Mouse (Mus musculus) forebrain, embryonic 13.5 days (tissue): Measurements from ENCODE around the gene Ahsg. TPM values are rescaled to one million over a fixed set of nuclear protein-coding genes. Genes with fewer than 3 reads are reported as not detected.

ENCODE experiments used
- ATAC-seq: fragments of 200-750 bp; cut with Nextera tagmentation; 2 replicates; pipeline ENCODE4 v1.8.0; 2017
- H3K27ac ChIP-seq: fragments of 300-500 bp; sonication (generic); 2 replicates; pipeline ENCODE4 v1.5.1; 2015; ENCODE audit warnings: inconsistent platforms, mild to moderate bottlenecking, moderate library complexity
- H3K27me3 ChIP-seq: fragments of 300-500 bp; sonication (generic); 2 replicates; pipeline ENCODE4 v1.6.1; 2015; ENCODE audit warnings: mild to moderate bottlenecking, inconsistent platforms
- H3K36me3 ChIP-seq: fragments of 300-500 bp; sonication (generic); 2 replicates; pipeline ENCODE4 v1.6.1; 2015; ENCODE audit warnings: mild to moderate bottlenecking, inconsistent platforms; ENCODE audit not compliant: poor library complexity, severe bottlenecking
- H3K4me1 ChIP-seq: fragments of 300-500 bp; sonication (generic); 2 replicates; pipeline ENCODE4 v1.6.1; 2015; ENCODE audit warnings: inconsistent platforms
- H3K4me2 ChIP-seq: fragments of 300-500 bp; sonication (generic); 2 replicates; pipeline ENCODE4 v1.6.1; 2015; ENCODE audit warnings: inconsistent platforms, mild to moderate bottlenecking, moderate library complexity
- H3K4me3 ChIP-seq: fragments of 300-500 bp; sonication (generic); 2 replicates; pipeline ENCODE4 v1.5.1; 2015; ENCODE audit warnings: mild to moderate bottlenecking, inconsistent platforms
- H3K9ac ChIP-seq: fragments of 300-500 bp; sonication (generic); 2 replicates; pipeline ENCODE4 v1.6.1; 2015; ENCODE audit warnings: mild to moderate bottlenecking, inconsistent platforms
- H3K9me3 ChIP-seq: fragments of 300-500 bp; sonication (generic); replicated peaks from 2 replicates; pipeline ENCODE4 v1.6.1; 2016; ENCODE audit warnings: inconsistent platforms
- WGBS: fragments of 180-500 bp; shearing (Covaris S2); methylation state at CpG from one replicate; pipeline ENCODE4 v1.1.7; 2015; 5-methylcytosine and 5-hydroxymethylcytosine counted together
- polyA plus RNA-seq: library from polyadenylated mRNA; unstranded; fragments of >200 nt; fragmentation: Nextera tagmentation; extraction: Ambion mirVana; gene quantifications from 2 replicates; pipeline ENCODE4 v1.2.1, GENCODE M21; 2015

Ahsg gene
- polyA plus RNA-seq, 1 experiment from 2014 or later, result not detected

DNA sequence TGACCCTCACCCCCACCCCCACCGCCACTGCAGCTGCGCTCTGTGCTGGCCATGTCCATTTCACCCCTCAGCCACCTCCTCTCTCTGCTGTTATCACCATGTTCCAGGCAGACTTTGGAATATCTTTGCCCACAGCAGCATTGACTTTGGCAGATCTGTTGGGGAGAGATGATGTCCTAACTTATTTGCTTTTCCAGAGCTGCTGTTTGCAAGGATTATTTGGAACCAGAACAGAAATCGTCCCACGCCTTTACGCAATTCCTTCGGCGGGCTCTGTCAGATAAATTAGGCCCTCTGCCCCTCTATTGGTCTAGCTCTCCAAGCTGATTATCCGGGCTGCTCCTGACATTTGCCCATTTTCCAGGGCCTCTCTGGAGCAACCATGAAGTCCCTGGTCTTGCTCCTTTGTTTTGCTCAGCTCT lies 667 bp downstream of the Ahsg start:
- no peaks in the 10 kb centered on the region for H3K27me3 ChIP-seq
- no peak for ATAC-seq
- H3K36me3 ChIP-seq, result no peaks in the 10 kb centered on the region
- H3K4me3 ChIP-seq, result no peak overlapping the region
- H3K9me3 ChIP-seq, result no peaks in the 10 kb centered on the region
- H3K9ac ChIP-seq, result no peak overlapping the region
- H3K27ac ChIP-seq, result no peak overlapping the region
- no peaks in the 10 kb centered on the region; the same call in 1 of the 2 replicates for H3K4me1 ChIP-seq
- no peak overlapping the region for H3K4me2 ChIP-seq
- WGBS, result 92% methylated on average over 8 of the region's 8 CpGs

DNA sequence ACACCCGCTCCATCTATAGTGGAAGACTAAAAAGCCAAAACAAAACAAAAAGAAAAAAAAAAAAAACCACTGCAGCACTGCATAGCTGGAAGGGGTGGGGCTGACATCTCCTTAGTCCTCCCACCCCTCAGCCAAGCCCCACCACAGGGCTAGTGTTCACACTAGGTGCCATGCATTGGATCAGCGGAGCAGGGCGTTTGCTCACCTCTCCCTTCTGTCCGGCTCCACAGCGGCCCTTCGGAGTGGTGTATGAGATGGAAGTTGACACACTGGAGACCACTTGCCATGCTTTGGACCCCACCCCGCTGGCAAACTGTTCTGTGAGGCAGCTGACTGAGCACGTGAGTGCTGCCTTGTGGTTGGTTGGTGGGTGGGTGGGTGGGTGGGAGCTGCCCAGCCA lies 3.0 kb downstream of the Ahsg start:
- no peaks in the 10 kb centered on the region; the same call in 1 of the 2 replicates for H3K4me1 ChIP-seq
- no peak for ATAC-seq
- H3K36me3 ChIP-seq, result no peaks in the 10 kb centered on the region
- H3K4me3 ChIP-seq, result no peak overlapping the region
- H3K27me3 ChIP-seq, result no peaks in the 10 kb centered on the region
- no peak overlapping the region for H3K27ac ChIP-seq
- no peak overlapping the region for H3K4me2 ChIP-seq
- no peaks in the 10 kb centered on the region for H3K9me3 ChIP-seq
- WGBS, result 77% methylated on average over 8 of the region's 8 CpGs
- no peak overlapping the region for H3K9ac ChIP-seq

DNA sequence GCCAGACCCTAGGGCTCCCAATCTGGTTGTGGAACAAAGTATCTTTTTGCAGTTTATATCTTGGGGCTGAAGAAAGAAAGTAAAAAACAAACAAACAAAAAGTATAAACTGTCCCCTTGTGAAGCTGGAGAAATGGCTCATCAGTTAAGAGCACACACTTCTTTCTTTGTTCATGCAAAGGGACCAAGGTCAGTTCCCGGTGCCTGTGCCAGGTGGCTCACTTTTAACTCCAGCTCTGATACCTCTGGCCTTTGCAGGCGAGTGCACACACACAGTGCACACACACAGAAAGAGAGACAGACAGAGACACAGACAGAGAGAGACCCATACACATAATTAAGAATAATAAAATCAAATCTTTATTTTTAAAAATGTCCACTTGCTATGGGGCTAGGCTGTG lies 5.5 kb downstream of the Ahsg start:
- H3K27me3 ChIP-seq, result no peaks in the 10 kb centered on the region
- WGBS, result 83% methylated on average over 2 of the region's 2 CpGs
- no peaks in the 10 kb centered on the region; the same call in 1 of the 2 replicates for H3K4me1 ChIP-seq
- no peak for ATAC-seq
- H3K4me3 ChIP-seq, result no peak overlapping the region
- no peaks in the 10 kb centered on the region for H3K9me3 ChIP-seq
- no peaks in the 10 kb centered on the region for H3K36me3 ChIP-seq
- H3K27ac ChIP-seq, result no peak overlapping the region
- H3K9ac ChIP-seq, result no peak overlapping the region
- no peak overlapping the region for H3K4me2 ChIP-seq

DNA sequence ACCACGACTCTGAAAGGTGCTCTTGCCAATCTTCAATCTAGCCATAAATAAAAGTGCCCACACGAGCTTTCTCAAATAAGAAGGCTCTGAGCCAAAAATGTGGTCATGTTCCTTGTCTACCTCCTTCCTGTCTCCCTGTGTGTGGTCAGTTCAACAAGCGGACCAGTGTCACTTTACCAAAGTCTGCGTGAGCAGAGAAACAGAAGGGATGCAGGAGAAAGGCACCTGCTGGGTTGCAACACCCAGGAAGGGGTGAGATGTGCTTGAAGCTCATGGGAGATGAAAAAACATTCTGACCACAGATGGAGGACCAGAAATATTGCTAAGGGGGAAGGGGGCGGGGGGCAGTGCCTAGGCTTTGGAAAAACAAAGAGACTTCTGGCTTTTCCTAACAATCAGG lies 8.3 kb downstream of the Ahsg start:
- Histone ChIP-seq H3K36me3 (no peaks in the 10 kb centered on the region), H3K27me3 (no peaks in the 10 kb centered on the region), H3K4me1 (no peaks in the 10 kb centered on the region), H3K4me2 (no peak overlapping the region), H3K4me3 (no peak overlapping the region), H3K9me3 (no peaks in the 10 kb centered on the region), H3K27ac (no peak overlapping the region), H3K9ac (no peak overlapping the region)
- WGBS, result 52% methylated on average over 5 of the region's 5 CpGs
- no peak for ATAC-seq

DNA sequence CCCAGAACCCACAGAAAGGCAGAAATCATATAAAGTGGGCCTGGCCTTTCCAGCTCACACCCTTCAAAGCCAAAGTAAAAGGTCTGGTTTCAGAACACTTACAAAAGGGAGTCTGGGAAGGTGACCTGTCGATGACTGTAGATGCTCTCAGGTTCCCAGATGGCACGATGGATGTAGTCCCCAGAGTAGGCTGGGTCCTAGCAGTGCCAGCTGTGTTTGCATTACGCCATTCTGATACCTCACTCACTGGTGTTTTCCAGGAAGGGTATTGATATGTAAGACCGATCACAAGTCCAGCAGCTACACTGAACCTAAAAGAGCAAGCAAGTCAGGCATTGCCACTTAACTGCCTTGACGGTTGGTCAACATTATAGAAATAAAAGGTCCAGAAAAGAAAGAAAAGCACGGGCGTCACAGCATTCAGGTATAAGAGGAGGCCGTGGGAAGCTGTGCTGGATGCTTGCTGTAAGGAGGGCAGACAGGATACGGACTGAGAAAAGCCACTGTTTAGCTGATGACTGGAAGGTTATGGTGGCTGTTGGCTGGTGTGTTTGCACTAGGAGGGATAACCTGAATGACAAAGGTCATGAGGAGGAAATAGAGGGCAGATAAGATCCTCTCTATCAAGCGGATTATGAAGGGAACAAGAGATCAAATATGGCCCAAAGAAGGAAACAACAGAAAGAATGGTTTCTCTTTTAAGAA lies 8.9 kb downstream of the Ahsg start:
- H3K36me3 ChIP-seq, result no peaks in the 10 kb centered on the region
- no peak overlapping the region for H3K4me2 ChIP-seq
- WGBS, result 84% methylated on average over 10 of the region's 10 CpGs
- H3K4me3 ChIP-seq, result no peak overlapping the region
- no peaks in the 10 kb centered on the region for H3K27me3 ChIP-seq
- no peak overlapping the region for H3K9ac ChIP-seq
- ATAC-seq, result no peak
- no peak overlapping the region for H3K27ac ChIP-seq
- H3K4me1 ChIP-seq, result no peaks in the 10 kb centered on the region
- H3K9me3 ChIP-seq, result no peaks in the 10 kb centered on the region

DNA sequence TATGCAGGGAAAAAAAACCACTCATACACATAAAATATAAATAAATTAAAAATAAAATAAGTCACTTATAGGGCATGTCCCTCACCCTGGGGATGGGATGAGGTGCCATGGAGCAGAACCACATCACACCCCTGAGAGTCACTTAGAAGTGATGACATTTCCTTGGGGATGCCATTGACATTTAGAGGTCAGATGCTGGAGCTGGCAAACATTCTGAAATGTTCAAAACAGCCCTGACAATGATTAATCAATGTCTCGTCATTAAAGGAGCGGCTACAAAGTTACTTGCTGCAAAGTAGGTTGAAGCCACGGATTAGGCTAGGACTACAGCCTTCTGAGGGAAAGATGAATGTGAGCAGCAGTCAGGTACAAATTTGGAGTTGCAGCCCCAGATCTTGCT lies 10.2 kb downstream of the Ahsg start:
- no peaks in the 10 kb centered on the region for H3K4me1 ChIP-seq
- H3K27me3 ChIP-seq, result no peaks in the 10 kb centered on the region
- 94% methylated on average over 3 of the region's 3 CpGs for WGBS
- no peak overlapping the region for H3K27ac ChIP-seq
- H3K36me3 ChIP-seq, result no peaks in the 10 kb centered on the region
- no peak overlapping the region for H3K4me2 ChIP-seq
- no peaks in the 10 kb centered on the region for H3K9me3 ChIP-seq
- H3K4me3 ChIP-seq, result no peak overlapping the region
- H3K9ac ChIP-seq, result no peak overlapping the region
- ATAC-seq, result no peak

DNA sequence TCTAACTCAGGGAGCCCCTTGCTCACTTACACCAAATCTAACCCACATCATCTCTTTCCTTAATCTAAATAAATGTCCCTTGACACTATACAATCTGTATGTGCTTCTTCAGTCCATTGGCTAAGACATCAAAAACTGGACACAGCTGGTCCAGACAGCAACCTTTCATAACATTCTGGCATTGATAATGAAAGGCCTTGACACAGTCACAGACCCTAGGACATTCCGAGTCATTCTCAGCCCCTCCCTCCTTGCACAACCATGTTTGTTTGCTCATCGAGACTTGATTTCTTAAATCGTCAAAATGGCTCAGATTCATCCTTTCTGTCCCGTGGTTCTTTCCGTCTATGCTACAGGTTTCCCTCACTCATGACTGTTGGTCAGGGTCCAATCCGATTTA lies 18.2 kb downstream of the Ahsg start:
- 88% methylated on average over 6 of the region's 6 CpGs for WGBS
- no peaks in the 10 kb centered on the region for H3K27me3 ChIP-seq
- H3K4me3 ChIP-seq, result no peak overlapping the region
- H3K27ac ChIP-seq, result no peak overlapping the region
- H3K9me3 ChIP-seq, result no peaks in the 10 kb centered on the region
- no peak overlapping the region for H3K4me2 ChIP-seq
- no peaks in the 10 kb centered on the region for H3K36me3 ChIP-seq
- no peaks in the 10 kb centered on the region for H3K4me1 ChIP-seq
- no peak for ATAC-seq
- H3K9ac ChIP-seq, result no peak overlapping the region

DNA sequence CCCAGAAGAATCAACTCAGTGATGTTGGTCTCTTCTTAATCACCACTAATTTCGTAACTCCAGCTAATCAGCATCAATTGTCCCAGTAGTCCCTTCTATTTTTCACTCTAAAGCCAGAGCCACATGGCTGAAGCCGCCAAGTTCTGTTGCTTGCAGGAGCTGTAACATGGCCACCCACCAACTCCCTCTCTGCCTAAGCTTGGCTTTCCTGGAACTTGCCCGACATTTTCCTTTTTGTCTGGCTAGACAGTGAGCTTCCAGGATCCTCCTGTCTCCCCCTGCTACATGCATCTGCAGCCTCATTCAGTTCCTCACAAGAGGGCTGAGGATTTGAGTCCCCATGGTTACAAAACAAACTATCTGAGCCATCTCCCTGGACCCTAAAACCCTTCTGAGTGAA lies 20.9 kb downstream of the Ahsg start:
- Histone ChIP-seq H3K36me3 (no peaks in the 10 kb centered on the region), H3K9ac (no peak overlapping the region), H3K4me1 (no peaks in the 10 kb centered on the region), H3K27ac (no peak overlapping the region), H3K9me3 (no peaks in the 10 kb centered on the region), H3K27me3 (no peaks in the 10 kb centered on the region), H3K4me3 (no peak overlapping the region), H3K4me2 (no peak overlapping the region)
- ATAC-seq, result no peak
- WGBS, result 81% methylated on average over 3 of the region's 3 CpGs

DNA sequence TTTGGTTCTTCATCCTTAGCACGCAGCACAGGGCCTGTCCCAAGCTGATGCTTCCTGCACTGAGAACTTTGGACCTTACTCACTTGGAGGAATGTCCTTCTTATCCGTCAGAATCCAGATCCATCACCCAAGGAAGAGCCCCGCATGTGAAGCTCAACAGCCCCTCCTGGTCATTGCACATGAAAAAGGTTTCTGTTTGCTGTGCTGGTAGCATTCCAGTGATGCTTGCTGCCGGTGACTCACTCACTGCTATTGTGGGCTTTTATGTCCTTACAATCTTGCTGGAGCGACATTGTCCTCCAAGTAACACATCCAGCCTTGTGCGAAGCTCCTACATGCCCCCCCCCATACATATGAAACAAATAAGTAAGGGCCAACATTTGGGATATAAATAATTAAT lies 21.8 kb downstream of the Ahsg start:
- H3K36me3 ChIP-seq, result no peaks in the 10 kb centered on the region
- no peak overlapping the region for H3K9ac ChIP-seq
- no peaks in the 10 kb centered on the region for H3K4me1 ChIP-seq
- 83% methylated on average over 6 of the region's 6 CpGs for WGBS
- no peak for ATAC-seq
- H3K27ac ChIP-seq, result no peak overlapping the region
- H3K4me2 ChIP-seq, result no peak overlapping the region
- no peak overlapping the region for H3K4me3 ChIP-seq
- H3K9me3 ChIP-seq, result no peaks in the 10 kb centered on the region
- H3K27me3 ChIP-seq, result no peaks in the 10 kb centered on the region

DNA sequence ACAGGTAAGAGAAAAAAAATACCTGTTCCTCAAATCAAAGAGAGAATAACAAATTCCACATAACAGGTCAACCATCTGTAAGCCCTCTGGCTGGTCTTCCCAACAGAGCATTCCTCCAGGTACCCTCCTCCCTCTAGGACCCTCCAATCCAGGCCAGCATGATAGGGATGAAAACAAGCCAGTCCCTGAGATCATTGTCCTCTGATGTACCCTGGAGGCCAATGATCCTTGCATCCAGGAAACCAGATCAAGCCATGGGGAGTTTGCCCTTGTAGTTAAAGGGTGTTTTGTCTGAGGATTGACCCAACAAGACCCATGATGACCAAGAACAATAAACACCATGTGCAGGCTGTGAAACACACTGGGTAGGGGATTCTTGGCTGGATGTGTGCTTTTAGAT lies 23.2 kb downstream of the Ahsg start:
- Histone ChIP-seq H3K36me3 (no peaks in the 10 kb centered on the region), H3K27ac (no peak overlapping the region)
- no peak for ATAC-seq

DNA sequence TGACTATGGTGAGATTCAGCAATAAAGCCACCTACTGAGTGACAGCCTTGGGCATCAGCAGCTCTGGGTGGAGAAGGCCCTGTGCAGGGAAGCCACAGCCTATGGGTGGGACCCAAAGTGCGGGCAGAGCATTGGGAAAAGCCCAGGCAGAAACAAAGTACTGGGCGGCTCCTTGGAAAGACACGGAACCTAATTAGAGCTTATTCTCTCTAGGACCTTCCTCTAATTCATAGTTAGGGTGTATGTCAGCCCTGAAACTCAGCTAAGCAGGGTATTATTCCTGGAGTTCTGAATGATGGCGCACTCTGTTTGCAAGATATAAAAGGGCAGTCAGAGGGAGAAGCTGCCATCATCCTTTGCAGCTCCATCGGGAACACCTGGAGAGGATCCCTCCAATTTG lies 27.0 kb downstream of the Ahsg start, which contains the start of gene Fetub:
Gene Fetub, plus strand, starts transcription at position 301 of the 400 bp plus-strand sequence.
- Histone ChIP-seq H3K4me1 (no peaks in the 10 kb centered on the region), H3K4me2 (no peak within 1 kb of the TSS), H3K4me3 (no peak within 1 kb of the TSS), H3K9me3 (no peaks in the 10 kb centered on the region), H3K36me3 (no peaks in the 10 kb centered on the region), H3K27ac (no peak within 1 kb of the TSS), H3K27me3 (no peaks in the 10 kb centered on the region), H3K9ac (no peak within 1 kb of the TSS)
- ATAC-seq, result no peak
- 85% methylated on average over 5 of the region's 5 CpGs for WGBS

More for the DNA sequence above, 23.2 kb downstream of the Ahsg start:
- Histone ChIP-seq H3K4me1 (no peaks in the 10 kb centered on the region), H3K4me2 (no peak overlapping the region), H3K9ac (no peak overlapping the region), H3K9me3 (no peaks in the 10 kb centered on the region), H3K4me3 (no peak overlapping the region), H3K27me3 (no peaks in the 10 kb centered on the region)

DNA sequence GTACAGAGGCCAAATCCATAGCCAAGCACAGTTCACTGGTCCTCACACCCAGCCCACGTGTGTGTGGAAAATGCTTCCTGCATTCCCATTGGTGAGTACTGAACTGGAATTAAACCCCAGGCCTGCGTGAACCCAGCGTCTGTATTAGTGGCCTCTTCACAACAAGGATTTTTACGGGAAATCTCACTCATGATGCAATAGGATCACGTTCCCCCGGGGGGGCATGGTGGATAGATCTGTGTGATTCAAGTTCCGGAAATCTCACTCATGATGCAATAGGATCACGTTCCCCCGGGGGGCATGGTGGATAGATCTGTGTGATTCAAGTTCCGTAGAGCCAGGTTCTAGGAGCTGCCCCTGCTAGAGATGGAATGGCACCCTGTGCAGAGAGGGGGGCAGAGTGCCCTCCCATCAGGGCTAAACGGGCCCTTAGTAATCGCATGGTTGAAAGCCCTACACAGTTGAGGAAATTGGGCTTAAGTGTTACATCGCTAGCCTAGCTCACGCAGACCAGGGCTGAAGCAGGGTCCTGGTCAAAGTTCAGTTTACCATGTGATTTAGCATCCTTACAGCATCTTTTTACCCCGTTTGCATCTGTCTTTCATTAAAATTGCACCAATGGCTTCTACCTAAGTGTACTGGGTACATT lies 27.7 kb downstream of the Ahsg start:
- no peak for ATAC-seq
- H3K4me3 ChIP-seq, result no peak overlapping the region
- H3K36me3 ChIP-seq, result no peaks in the 10 kb centered on the region
- H3K9me3 ChIP-seq, result no peaks in the 10 kb centered on the region
- H3K27me3 ChIP-seq, result no peaks in the 10 kb centered on the region
- H3K9ac ChIP-seq, result no peak overlapping the region
- H3K27ac ChIP-seq, result no peak overlapping the region
- H3K4me1 ChIP-seq, result no peaks in the 10 kb centered on the region
- no peak overlapping the region for H3K4me2 ChIP-seq
- 70% methylated on average over 15 of the region's 15 CpGs for WGBS
